Mouse (Mus musculus): ENCODE results near the gene Thrb.

- TF ChIP-seq EP300 (IDR thresholded peaks at IDR 0.05; ENCODE audit: insufficient read depth, low read depth, low read length) = no peak
- no peak for TF ChIP-seq POLR2A (IDR thresholded peaks at IDR 0.05; ENCODE audit: insufficient read depth, low read length)
Observed at GRCm38 (mm10) chr14:18016604-18017003, 356.5 kb downstream of the Thrb start.
